Mouse (Mus musculus): ENCODE results near the gene Kpna7.

The Kpna7 gene

DNA sequence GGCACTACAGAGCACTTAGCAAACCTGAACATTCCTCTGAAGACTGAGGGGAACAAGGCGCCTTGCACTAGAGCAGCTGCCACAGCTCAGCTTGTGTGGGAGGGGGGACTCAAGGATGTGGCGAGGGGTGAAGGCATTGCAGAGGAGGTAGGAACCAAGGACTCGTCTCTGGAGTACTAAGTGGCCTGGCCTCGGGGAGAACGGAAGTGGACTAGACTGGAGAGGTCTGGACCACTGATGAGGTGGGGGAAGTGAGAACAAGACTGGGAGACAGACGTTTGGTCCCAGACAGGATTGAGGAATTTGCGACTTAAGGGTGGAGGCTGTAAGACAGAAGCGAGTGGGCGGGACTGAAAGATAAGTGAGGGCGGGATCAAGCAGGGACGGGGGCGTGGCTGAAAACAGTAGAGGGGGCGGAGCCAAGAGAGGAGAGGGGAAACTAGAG lies 120.0 kb downstream of the Kpna7 start:
- peak; percentile 62 to 64 for DNase-seq (ENCODE audit: low spot score in 2 of 2)

DNA sequence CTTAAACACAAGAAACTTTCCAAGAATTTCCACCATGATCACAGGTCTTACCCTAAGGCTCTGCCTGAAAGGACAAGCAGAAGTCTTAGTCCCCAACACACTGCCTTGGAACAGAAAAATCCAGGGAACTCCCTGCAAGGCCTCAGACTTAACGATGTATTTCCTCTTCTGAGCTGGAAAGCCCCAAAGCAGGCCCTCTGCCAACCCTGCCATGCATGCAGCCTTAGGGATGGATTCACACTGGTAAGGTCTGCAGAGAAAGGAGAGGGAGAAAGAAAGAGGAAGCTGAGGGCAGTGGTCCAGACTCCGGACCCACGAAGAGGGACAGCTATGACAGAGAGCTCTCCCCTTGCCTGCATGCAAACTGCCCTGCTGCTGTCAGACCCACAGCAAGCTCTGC lies 120.4 kb downstream of the Kpna7 start:
- DNase-seq (ENCODE audit: low spot score in 2 of 2) = no peak

DNA sequence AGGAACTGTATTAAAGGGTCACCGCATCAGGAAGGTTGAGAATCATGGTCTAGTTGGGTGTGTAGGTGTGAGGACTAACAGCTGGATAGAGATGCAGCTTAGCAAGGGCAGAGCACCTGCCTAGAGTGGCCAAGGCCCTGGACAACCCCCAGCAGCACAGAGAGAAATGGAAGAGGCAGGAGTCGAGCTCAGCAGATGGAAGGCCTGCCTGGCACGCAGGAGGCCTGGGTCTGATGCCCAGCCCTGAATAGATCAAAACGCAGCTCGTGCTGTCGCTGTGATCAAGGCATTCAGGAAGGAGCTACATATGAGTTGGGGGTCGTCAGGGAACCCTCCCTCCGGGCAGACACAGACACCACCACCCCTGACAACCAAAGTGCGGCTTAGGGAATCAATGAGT lies 125.6 kb downstream of the Kpna7 start:
- DNase-seq (ENCODE audit: low spot score in 2 of 2) = no peak

DNA sequence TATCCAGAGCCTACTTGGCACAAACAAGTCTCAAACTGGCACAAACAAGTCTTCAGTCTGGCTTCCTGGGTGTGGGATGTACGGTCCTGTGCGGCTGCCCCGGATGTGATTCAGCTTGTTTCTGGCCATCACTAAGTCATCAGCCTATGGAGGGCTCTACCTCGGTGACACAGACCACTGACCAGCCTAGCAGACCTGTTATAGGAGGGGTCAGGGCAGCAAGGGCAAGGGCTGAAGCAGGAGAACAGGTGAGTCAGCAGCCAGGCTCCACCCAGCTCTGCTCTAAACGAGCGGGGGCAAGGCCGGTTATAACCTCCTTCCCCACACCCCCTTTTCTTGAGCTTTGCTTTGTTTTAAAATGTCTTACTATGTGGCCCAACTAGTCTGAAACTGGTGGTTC lies 129.4 kb downstream of the Kpna7 start:
- no peak for DNase-seq (ENCODE audit: low spot score in 2 of 2)

DNA sequence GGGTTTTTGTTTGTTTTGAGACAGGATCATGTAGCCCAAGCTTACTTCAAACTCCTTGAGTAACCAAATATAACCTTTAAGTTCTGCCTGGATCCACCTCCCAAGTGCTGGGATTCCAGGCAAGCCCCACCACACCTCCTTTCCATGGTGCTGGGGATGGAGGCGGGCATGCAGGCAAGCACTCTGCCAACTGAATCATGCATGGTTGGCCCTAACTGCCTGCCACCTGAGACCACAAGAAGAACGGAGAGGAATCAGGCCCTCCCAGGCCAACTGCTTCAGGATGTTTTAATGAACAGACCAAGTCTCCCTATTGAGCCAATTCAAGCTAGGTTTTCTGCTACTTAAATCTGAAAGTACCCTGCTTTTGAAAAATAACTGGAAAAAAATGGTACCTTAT lies 131.2 kb downstream of the Kpna7 start:
- DNase-seq (ENCODE audit: low spot score in 2 of 2) = no peak

DNA sequence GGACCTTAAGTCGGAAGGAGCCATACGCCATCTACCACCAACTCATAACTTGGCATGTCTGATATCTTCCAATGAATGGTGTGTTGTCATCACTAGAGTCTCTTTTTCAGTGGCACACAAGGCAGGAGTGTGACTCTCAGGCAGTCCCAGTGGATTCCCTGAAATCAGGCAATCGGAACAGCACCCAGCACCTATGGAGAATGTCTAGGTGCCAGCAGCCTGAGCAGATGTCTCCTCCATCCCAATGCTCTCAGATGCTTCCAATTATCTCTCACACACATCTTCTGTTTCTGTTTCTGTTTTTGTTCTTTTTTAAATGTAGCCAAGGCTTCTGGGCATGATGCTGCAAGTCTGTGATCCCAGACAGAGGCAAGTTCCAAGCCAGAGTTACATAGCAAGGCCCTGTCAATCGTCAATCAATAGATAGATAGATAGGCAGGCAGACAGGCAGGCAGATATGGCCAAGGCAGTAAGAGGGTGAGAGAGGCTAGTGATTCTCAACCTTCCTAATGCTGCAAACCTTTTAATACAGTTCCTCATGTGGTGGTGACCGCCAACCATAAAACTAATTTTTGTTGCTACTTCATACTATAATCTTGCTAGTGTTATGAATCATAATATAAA lies 133.3 kb downstream of the Kpna7 start:
- DNase-seq (ENCODE audit: low spot score in 2 of 2) = no peak

DNA sequence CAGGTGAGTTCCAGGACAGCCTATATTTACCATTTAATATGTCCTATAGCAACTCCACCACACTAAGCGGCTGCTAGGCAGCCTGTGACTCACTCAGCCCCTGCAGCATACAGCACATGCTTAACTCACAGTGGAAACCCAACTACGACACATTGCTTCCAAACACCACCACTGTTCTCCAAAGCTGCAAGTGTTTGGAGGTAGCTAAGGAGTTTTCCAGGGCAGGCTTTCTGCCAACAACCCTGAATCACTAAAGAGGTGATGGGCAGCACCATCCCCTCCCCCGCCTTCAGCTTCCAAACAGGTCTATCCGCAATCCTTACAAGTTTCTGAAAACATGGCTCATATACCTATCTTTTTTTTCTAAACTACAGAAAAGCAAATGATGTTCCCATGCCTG lies 134.0 kb downstream of the Kpna7 start:
- DNase-seq (ENCODE audit: low spot score in 2 of 2) = no peak

DNA sequence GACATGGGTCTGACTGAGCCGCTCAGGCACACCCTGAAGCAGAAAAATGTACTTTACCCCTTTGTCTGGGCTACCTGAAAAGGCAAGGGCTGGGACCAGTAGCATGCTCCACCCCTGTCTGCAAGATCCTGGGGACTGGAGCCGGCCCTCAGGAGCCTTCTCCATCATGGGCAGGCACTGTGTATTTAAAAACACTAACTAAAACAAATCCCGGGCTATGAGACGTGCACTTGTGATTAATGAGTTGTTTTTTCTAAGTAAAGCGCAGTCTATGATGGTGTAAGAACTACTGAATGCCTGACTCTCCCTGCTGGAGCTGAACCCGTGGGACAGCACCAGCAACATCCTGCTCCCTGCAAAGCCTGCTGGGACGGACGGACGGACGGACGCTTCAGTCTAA lies 135.4 kb downstream of the Kpna7 start:
- DNase-seq (ENCODE audit: low spot score in 2 of 2) = no peak

DNA sequence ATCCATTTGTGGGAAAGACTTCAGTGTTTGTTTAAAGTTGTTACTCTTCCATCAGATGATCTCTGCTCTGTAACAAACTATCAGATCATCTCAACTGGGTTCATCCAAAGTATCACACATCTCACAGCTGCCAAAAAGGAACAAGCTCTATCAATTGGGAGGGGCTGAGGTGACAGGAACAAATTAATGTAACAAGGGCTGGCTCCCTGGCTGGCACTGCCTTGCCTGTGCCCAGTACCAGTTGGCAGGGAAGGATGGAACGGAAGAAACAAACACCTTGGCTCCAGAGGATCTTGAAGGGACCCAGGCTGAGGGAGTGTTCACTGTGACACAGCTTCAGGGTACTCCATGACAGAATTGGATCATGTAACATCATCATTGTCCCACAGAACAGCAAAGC lies 135.8 kb downstream of the Kpna7 start:
- no peak for DNase-seq (ENCODE audit: low spot score in 2 of 2)

DNA sequence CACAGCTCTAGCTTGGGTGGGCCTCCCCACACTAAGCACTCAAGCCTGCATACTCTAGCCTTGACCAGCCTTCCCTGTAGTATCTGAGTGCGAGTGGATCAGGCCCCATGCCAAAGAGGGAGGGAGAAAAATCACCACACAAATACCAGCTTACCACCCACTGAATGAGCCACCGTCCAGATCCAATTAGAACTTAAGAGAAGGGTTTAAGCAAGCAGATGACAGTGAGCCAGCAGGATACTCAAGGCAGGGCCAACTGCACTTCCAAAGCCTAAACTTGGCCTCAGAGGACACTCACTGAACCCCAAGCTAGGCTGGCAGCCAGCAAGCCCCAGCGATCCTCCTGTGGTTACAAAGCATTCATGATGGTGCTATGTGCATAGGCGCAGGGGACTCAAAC lies 137.8 kb downstream of the Kpna7 start:
- DNase-seq (ENCODE audit: low spot score in 2 of 2) = no peak

DNA sequence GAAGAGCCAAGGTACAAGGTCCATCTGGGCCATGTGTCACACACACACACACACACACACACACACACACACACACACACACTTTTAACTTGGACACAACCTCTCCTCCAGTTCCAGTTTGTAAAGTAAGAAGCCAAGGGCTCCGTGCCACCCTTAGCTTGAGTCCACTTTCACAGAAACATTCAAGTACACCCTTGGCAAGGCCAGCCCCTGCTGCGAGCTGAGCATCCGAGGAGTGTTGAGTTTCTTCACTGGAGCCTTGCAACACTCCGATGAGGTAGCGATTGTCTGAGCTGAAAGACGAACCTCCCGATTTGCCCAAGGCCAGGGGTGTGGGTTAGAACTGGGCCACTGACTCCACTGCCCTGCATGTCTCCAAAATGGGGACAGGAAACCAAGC lies 138.9 kb downstream of the Kpna7 start:
- DNase-seq (ENCODE audit: low spot score in 2 of 2) = no peak

DNA sequence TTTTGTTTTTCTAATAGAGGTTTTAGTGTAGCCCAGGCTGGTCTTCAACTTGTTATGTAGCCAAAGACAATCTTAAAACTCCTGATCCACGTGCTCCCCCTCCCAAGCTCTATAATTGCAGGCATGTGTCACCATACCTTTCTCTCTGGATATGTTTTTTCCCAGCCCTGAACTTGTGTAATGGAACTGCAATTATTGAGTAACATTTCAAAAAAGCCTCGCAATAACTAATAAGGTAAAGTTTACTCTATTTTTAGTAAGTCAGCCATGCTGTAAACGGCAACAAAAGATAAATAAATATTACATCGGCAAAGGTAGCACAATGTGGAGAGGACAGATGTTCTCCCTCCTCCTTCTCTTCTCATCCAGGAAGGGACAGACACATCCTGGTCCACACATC lies 139.5 kb downstream of the Kpna7 start:
- DNase-seq (ENCODE audit: low spot score in 2 of 2) = no peak

DNA sequence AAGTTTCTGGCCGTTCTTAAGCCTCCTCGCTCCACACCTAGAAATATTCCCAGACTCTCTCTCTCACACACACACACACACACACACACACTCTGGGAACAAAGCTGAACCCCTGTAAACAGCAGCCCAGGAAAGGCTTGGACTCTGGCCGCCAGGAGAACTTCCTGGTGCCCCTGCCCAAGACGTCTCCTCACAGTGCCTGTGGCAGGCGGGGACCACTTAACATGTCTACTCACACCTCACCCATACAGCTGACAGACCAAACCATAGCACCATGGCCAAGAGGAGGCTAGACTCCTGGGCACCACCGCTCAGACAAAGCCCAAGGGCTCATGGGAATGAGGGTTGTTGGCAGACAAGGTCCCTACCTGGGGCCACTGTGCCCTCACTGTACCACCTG lies 140.5 kb downstream of the Kpna7 start:
- no peak for DNase-seq (ENCODE audit: low spot score in 2 of 2)

DNA sequence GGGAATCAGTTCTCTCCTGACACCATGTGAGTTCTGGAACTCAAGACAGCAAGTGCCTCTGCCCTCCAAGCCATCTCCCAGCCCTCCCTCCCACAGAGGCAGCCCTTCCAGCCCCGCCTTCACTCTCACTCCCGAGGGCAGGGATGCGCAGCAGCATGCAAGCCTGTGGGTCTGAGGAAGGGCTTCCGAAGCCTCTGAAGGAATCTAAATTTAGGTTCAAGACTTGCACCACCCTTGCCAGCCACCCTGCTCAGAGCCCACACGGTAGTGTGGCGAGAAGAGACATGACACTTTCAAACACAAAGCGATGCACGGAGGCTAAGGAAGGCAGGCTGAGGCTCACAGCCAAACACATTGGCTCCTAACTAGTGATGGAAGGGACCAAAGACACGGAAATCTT lies 141.4 kb downstream of the Kpna7 start:
- no peak for DNase-seq (ENCODE audit: low spot score in 2 of 2)

DNA sequence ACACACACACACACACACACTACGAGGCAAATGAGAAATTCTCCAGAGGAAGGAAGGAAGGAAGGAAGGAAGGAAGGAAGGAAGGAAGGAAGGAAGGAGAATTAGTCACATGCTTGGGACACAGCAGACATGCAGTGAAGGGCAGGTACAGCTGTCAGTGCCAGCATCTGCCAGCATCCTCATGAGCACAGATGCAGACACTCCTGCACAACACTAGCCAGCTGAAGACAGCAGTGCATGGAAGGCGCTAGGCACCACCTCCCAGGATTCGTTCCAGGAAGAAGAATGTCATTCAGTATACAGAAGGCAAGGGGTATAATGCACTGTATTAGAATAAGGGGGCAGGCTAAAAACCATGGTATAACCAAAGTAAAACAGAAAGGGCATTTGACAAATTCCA lies 142.9 kb downstream of the Kpna7 start:
- no peak for DNase-seq (ENCODE audit: low spot score in 2 of 2)

DNA sequence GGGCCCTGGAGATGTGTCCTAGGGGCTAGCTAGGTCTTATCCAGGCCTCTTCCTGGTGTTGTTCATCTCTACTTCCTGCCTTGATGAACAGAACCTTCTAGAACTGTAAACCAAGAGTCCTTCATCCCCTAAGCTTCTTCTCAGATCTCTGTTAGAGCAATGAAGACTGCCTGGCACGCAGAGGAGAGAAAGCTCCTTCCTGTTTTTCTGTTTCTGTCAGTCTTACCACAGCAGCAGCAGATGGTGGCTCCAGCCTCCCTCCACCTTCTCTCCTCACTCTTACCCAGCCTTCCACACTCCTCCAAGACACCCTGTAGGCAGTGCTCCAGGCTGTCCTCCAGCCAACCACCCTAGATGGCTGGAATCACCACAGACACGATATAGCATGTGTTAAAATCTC lies 146.5 kb downstream of the Kpna7 start:
- no peak for DNase-seq (ENCODE audit: low spot score in 2 of 2)
